Mouse (Mus musculus): ENCODE results near the gene Cdkn3. TPM values are rescaled to one million over a fixed set of nuclear protein-coding genes. Genes with fewer than 3 reads are reported as not detected.

The Cdkn3 gene
- polyA plus RNA-seq, 1 experiment from 2014 or later = 16.3 TPM

DNA sequence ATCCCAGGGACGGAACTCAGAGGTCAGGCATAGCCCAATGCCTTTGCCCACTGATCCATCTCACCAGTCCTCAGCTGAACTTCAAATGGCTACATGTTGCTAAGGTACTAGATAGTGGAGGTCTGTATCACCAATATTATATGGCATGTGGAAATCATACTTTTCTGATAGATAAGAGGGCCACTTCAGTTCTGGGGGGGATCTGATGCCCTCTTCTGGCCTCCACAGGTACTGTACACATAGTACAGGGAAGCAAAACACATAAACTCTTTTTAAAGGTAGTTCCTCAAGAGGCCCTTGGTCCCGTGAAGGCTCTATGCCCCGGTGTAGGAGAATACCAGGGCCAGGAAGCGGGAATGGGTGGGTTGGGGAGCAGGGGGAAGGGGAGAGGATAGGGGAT is 30.0 kb downstream of the Cdkn3 start:
- peaks cover 12% of the 10 kb centered on the region for H3K4me1 ChIP-seq (replicated peaks; ENCODE audit: control insufficient read depth, insufficient read depth, low read length)
- H3K27me3 ChIP-seq (replicated peaks; ENCODE audit: control insufficient read depth, insufficient read depth, low read length) = no peaks in the 10 kb centered on the region
- H3K27ac ChIP-seq (ENCODE audit: low read length) = no peak overlapping the region
- no peak for ATAC-seq
- H3K9ac ChIP-seq (replicated peaks; ENCODE audit: low read depth, low read length) = no peak overlapping the region
- no peaks in the 10 kb centered on the region for H3K9me3 ChIP-seq (ENCODE audit: control insufficient read depth, low read length)
- no peak overlapping the region for H3K4me3 ChIP-seq (replicated peaks; ENCODE audit: low read length)
- no peaks in the 10 kb centered on the region for H3K36me3 ChIP-seq (ENCODE audit: control insufficient read depth, insufficient read depth)
- 72% methylated on average over 4 of the region's 4 CpGs for WGBS
- no peak overlapping the region for H3K4me2 ChIP-seq (ENCODE audit: low read length)

DNA sequence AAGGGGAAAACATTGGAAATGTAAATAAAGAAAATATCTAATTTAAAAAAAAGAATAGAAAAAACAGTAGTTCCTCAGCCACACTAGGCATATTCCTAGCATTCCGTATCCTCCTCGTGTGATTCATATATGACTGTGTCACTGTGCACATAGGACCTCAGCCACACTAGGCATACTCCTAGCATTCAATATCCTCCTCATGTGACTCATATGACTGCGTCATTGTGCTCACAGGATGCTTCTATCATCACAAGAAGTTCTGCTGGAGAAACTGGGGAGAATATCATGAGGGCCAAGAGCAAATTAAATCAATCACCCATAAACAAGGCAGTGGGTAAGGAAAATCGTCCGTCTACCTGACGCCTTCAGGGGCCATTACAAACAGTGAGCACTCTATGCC is 30.4 kb downstream of the Cdkn3 start:
- ATAC-seq = no peak
- H3K27ac ChIP-seq (ENCODE audit: low read length) = no peak overlapping the region
- H3K4me3 ChIP-seq (replicated peaks; ENCODE audit: low read length) = no peak overlapping the region
- H3K27me3 ChIP-seq (replicated peaks; ENCODE audit: control insufficient read depth, insufficient read depth, low read length) = no peaks in the 10 kb centered on the region
- no peak overlapping the region for H3K4me2 ChIP-seq (ENCODE audit: low read length)
- 95% methylated on average over 6 of the region's 6 CpGs for WGBS
- H3K36me3 ChIP-seq (ENCODE audit: control insufficient read depth, insufficient read depth) = no peaks in the 10 kb centered on the region
- H3K9me3 ChIP-seq (ENCODE audit: control insufficient read depth, low read length) = no peaks in the 10 kb centered on the region
- H3K9ac ChIP-seq (replicated peaks; ENCODE audit: low read depth, low read length) = no peak overlapping the region
- peaks cover 12% of the 10 kb centered on the region for H3K4me1 ChIP-seq (replicated peaks; ENCODE audit: control insufficient read depth, insufficient read depth, low read length)

DNA sequence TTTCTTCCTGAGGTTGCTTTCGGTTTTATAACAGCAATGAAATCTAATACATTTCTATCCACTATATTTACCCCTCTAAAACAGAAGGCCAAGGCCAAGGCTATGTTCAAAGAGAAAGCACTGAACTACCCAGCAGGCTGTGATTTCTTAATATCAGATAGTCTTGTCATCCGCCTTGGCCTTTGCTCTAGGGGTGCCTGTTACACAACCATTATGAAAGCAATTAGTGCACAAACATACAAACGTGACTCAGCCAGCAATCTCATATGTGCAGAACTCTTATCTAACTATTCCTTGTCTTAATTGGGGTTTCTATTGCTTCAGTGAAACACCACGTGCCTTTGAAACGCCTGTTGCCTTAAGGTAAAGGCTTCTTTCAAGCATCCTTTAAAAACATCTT is 33.8 kb downstream of the Cdkn3 start:
- WGBS = 81% methylated on average over 5 of the region's 5 CpGs
- Histone ChIP-seq H3K4me1 (replicated peaks; ENCODE audit: control insufficient read depth, insufficient read depth, low read length) (no peaks in the 10 kb centered on the region), H3K36me3 (ENCODE audit: control insufficient read depth, insufficient read depth) (no peaks in the 10 kb centered on the region), H3K27me3 (replicated peaks; ENCODE audit: control insufficient read depth, insufficient read depth, low read length) (no peaks in the 10 kb centered on the region), H3K4me2 (ENCODE audit: low read length) (no peak overlapping the region), H3K4me3 (replicated peaks; ENCODE audit: low read length) (no peak overlapping the region), H3K9me3 (ENCODE audit: control insufficient read depth, low read length) (no peaks in the 10 kb centered on the region), H3K27ac (ENCODE audit: low read length) (no peak overlapping the region), H3K9ac (replicated peaks; ENCODE audit: low read depth, low read length) (no peak overlapping the region)
- no peak for ATAC-seq

DNA sequence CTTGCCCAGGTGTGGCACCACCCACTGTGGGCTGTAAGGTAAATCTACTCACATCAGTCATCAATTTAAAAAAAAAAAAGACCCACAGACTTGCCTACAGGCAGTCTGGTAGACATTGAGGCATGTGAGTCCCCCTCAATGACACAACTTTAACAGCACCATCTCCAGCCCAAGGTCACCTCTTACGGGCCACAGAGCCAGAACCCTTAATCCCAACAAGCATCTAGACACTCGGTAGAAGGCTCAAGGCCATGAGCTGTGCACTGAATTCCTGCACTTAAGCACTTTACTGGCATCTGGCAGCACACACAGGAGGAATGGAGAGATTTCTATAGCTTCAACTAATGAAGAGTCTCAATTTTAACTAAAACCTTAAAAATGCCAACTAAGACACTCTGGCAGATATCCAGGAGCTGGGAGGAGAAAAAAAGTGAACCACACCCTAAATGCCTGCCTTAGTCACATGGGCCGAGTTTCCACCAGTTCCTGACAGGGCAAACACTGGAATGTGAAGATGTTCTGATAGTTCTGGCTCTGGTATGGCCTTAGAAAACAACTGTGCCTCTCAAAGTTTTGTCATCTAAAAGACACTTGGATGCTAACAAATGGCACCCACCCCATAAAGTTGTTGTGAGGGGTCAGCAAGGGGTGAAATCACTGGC is 40.5 kb downstream of the Cdkn3 start:
- Histone ChIP-seq H3K27ac (ENCODE audit: low read length) (no peak overlapping the region), H3K4me3 (replicated peaks; ENCODE audit: low read length) (no peak overlapping the region), H3K4me2 (ENCODE audit: low read length) (no peak overlapping the region), H3K36me3 (ENCODE audit: control insufficient read depth, insufficient read depth) (no peaks in the 10 kb centered on the region), H3K27me3 (replicated peaks; ENCODE audit: control insufficient read depth, insufficient read depth, low read length) (no peaks in the 10 kb centered on the region), H3K4me1 (replicated peaks; ENCODE audit: control insufficient read depth, insufficient read depth, low read length) (no peaks in the 10 kb centered on the region), H3K9me3 (ENCODE audit: control insufficient read depth, low read length) (no peaks in the 10 kb centered on the region), H3K9ac (replicated peaks; ENCODE audit: low read depth, low read length) (no peak overlapping the region)
- no peak for ATAC-seq
- 87% methylated on average over 3 of the region's 3 CpGs for WGBS

DNA sequence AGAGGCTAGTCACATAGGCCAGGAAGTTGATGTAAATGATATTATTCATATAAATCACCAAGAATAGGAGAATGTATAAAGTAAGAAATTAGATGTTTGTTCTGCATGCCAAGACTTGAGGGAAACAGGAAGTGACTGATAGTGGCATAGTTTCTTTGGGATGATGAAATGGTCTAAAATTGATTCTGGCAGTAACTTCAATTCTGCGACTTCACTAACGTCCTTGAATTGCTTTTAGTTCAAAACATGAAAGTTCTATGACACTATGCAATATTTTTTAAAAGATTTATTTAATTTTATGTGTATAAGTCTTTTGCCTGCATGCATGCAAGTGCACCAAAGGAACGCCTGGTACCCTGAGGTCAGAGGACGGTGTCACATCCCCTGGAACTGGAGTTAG is 42.9 kb downstream of the Cdkn3 start:
- Histone ChIP-seq H3K9ac (replicated peaks; ENCODE audit: low read depth, low read length) (no peak overlapping the region), H3K4me1 (replicated peaks; ENCODE audit: control insufficient read depth, insufficient read depth, low read length) (no peaks in the 10 kb centered on the region), H3K4me3 (replicated peaks; ENCODE audit: low read length) (no peak overlapping the region), H3K27ac (ENCODE audit: low read length) (no peak overlapping the region), H3K4me2 (ENCODE audit: low read length) (no peak overlapping the region), H3K36me3 (ENCODE audit: control insufficient read depth, insufficient read depth) (no peaks in the 10 kb centered on the region), H3K27me3 (replicated peaks; ENCODE audit: control insufficient read depth, insufficient read depth, low read length) (no peaks in the 10 kb centered on the region), H3K9me3 (ENCODE audit: control insufficient read depth, low read length) (no peaks in the 10 kb centered on the region)
- ATAC-seq = no peak
- 92% methylated on average over 4 of the region's 4 CpGs for WGBS

DNA sequence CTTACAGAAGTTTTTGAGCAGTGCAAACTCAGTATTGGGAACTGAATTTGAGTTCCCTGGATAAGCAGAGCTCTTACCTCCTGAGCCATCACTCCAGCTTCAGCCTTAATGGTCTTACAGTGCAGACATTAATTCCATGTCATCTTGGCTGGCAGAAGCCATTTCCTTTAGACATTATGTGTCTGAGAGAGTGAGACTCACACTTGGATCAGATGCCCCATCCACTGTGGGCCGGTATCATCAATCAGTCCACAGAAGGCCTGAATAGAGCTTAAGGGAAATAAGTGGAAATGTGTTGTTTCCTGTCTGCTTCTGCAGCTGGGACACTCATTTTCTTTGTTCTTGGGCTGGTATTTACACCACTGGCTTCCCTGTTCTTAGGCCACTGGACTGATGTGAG is 43.5 kb downstream of the Cdkn3 start:
- no peak overlapping the region for H3K4me3 ChIP-seq (replicated peaks; ENCODE audit: low read length)
- no peaks in the 10 kb centered on the region for H3K27me3 ChIP-seq (replicated peaks; ENCODE audit: control insufficient read depth, insufficient read depth, low read length)
- no peaks in the 10 kb centered on the region for H3K9me3 ChIP-seq (ENCODE audit: control insufficient read depth, low read length)
- no peak for ATAC-seq
- H3K36me3 ChIP-seq (ENCODE audit: control insufficient read depth, insufficient read depth) = no peaks in the 10 kb centered on the region
- H3K4me2 ChIP-seq (ENCODE audit: low read length) = no peak overlapping the region
- H3K4me1 ChIP-seq (replicated peaks; ENCODE audit: control insufficient read depth, insufficient read depth, low read length) = no peaks in the 10 kb centered on the region
- no peak overlapping the region for H3K9ac ChIP-seq (replicated peaks; ENCODE audit: low read depth, low read length)
- WGBS = 88% methylated on average over 1 of the region's 1 CpGs
- no peak overlapping the region for H3K27ac ChIP-seq (ENCODE audit: low read length)

DNA sequence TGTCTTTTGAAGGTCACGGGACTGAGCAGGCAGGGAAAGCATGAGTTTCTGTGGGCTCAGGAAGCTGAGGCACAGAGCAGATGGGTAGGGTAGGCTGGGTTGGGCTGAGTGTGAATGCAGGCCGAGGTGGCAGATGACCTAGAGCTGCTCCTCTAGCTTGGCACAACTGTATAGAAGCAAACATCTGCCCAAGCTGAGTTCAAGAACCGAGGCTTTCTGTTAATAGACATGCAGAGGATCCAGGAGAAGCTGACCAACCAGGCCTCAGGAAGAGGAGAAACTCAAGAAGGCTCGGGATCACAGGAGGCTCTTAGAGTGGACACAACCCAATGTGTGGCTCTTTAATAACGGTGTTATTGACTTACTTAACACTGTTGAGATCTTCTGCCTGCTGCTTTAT is 45.8 kb downstream of the Cdkn3 start:
- ATAC-seq = no peak
- WGBS = 88% methylated on average over 5 of the region's 5 CpGs

DNA sequence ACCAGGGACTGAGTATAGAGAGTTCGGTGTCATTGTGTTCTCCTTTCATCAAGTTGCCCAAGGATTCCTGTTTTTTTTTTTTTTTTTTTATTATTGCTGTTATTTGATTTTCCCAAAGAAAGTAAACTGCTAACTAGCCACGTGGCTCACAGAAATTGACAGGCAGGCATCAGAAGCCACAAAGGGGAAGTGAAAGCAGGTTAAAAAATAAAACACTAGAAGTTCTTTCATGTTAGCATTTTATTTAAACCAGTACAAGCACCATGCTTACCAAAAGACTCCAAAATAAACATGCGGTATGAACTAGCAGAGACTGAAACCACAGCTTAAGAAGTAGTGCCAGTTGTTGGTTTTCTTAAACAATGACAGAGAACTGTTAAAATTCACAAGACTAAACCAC is 47.6 kb downstream of the Cdkn3 start:
- WGBS = 49% methylated on average over 3 of the region's 3 CpGs
- Histone ChIP-seq H3K4me1 (replicated peaks; ENCODE audit: control insufficient read depth, insufficient read depth, low read length) (no peaks in the 10 kb centered on the region), H3K4me3 (replicated peaks; ENCODE audit: low read length) (no peak overlapping the region), H3K9me3 (ENCODE audit: control insufficient read depth, low read length) (no peaks in the 10 kb centered on the region), H3K36me3 (ENCODE audit: control insufficient read depth, insufficient read depth) (peaks cover 7% of the 10 kb centered on the region; the same call in 1 of the 2 replicates), H3K27ac (ENCODE audit: low read length) (no peak overlapping the region), H3K9ac (replicated peaks; ENCODE audit: low read depth, low read length) (no peak overlapping the region), H3K4me2 (ENCODE audit: low read length) (no peak overlapping the region), H3K27me3 (replicated peaks; ENCODE audit: control insufficient read depth, insufficient read depth, low read length) (no peaks in the 10 kb centered on the region)
- ATAC-seq = no peak

More for the DNA sequence above, 45.8 kb downstream of the Cdkn3 start:
- no peaks in the 10 kb centered on the region for H3K27me3 ChIP-seq (replicated peaks; ENCODE audit: control insufficient read depth, insufficient read depth, low read length)
- no peaks in the 10 kb centered on the region for H3K4me1 ChIP-seq (replicated peaks; ENCODE audit: control insufficient read depth, insufficient read depth, low read length)
- H3K4me3 ChIP-seq (replicated peaks; ENCODE audit: low read length) = no peak overlapping the region
- no peaks in the 10 kb centered on the region for H3K9me3 ChIP-seq (ENCODE audit: control insufficient read depth, low read length)
- peaks cover 7% of the 10 kb centered on the region; the same call in 1 of the 2 replicates for H3K36me3 ChIP-seq (ENCODE audit: control insufficient read depth, insufficient read depth)
- H3K4me2 ChIP-seq (ENCODE audit: low read length) = no peak overlapping the region
- H3K27ac ChIP-seq (ENCODE audit: low read length) = no peak overlapping the region
- H3K9ac ChIP-seq (replicated peaks; ENCODE audit: low read depth, low read length) = no peak overlapping the region

DNA sequence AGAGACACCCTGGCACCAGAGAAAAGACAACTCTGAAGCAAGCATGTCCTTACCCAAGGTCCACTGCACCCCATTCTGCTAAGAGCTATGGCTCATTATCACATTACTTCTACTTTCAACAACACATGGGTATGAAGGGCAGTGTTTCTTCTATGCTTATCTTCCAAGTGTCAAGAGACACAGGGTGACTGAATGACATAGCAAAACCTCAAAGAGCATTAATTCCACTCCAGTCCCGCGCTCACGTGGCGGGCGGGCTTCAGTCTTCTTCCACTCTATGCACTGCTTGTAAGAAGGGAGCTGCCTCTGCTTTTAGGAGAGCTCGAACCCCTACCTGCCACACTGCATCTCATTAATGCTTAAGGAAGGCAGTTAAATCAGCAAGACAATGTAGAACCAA is 55.3 kb downstream of the Cdkn3 start:
- Histone ChIP-seq H3K27ac (ENCODE audit: low read length) (no peak overlapping the region), H3K27me3 (replicated peaks; ENCODE audit: control insufficient read depth, insufficient read depth, low read length) (no peaks in the 10 kb centered on the region), H3K4me2 (ENCODE audit: low read length) (no peak overlapping the region), H3K36me3 (ENCODE audit: control insufficient read depth, insufficient read depth) (peaks cover 3% of the 10 kb centered on the region; the same call in 1 of the 2 replicates), H3K9me3 (ENCODE audit: control insufficient read depth, low read length) (no peaks in the 10 kb centered on the region), H3K9ac (replicated peaks; ENCODE audit: low read depth, low read length) (no peak overlapping the region), H3K4me3 (replicated peaks; ENCODE audit: low read length) (no peak overlapping the region), H3K4me1 (replicated peaks; ENCODE audit: control insufficient read depth, insufficient read depth, low read length) (peaks cover 7% of the 10 kb centered on the region)
- ATAC-seq = no peak
- WGBS = 45% methylated on average over 6 of the region's 6 CpGs

All from forebrain, embryonic 16.5 days (tissue).